Mouse (Mus musculus) heart, embryonic 13.5 days (tissue): ENCODE data around the gene Ankdd1b. TPM values are rescaled to one million over a fixed set of nuclear protein-coding genes. Genes with fewer than 3 reads are reported as not detected.

ENCODE experiments used
- ATAC-seq: fragments of 200-750 bp; cut with Nextera tagmentation; 2 replicates; pipeline ENCODE4 v1.8.0; 2017; ENCODE audit warnings: moderate TSS enrichment; ENCODE audit not compliant: insufficient number of reproducible peaks, low FRiP score, low TSS enrichment; ENCODE audit errors: extremely low read depth
- H3K27ac ChIP-seq: fragments of 300-500 bp; sonication (generic); replicated peaks from 2 replicates; pipeline ENCODE4 v1.5.1; 2015; ENCODE audit warnings: moderate library complexity, mild to moderate bottlenecking, inconsistent platforms
- H3K27me3 ChIP-seq: fragments of 300-500 bp; sonication (generic); replicated peaks from 2 replicates; pipeline ENCODE4 v1.6.1; 2015; ENCODE audit warnings: mild to moderate bottlenecking, inconsistent platforms
- H3K36me3 ChIP-seq: fragments of 300-500 bp; sonication (generic); 2 replicates; pipeline ENCODE4 v1.6.1; 2015; ENCODE audit warnings: mild to moderate bottlenecking, inconsistent platforms
- H3K4me1 ChIP-seq: fragments of 300-500 bp; sonication (generic); 2 replicates; pipeline ENCODE4 v1.6.1; 2015; ENCODE audit warnings: inconsistent platforms
- H3K4me2 ChIP-seq: fragments of 300-500 bp; sonication (generic); 2 replicates; pipeline ENCODE4 v1.6.1; 2015; ENCODE audit warnings: inconsistent platforms, mild to moderate bottlenecking, moderate library complexity
- H3K4me3 ChIP-seq: fragments of 300-500 bp; sonication (generic); 2 replicates; pipeline ENCODE4 v1.5.1; 2015; ENCODE audit warnings: moderate library complexity, mild to moderate bottlenecking, inconsistent platforms
- H3K9ac ChIP-seq: fragments of 300-500 bp; sonication (generic); 2 replicates; pipeline ENCODE4 v1.6.1; 2015; ENCODE audit warnings: inconsistent platforms, mild to moderate bottlenecking, moderate library complexity
- H3K9me3 ChIP-seq: fragments of 300-500 bp; sonication (generic); 2 replicates; pipeline ENCODE4 v1.6.1; 2016; ENCODE audit warnings: inconsistent platforms
- whole genome bisulfite sequencing: fragments of 180-500 bp; shearing (Covaris S2); methylation state at CpG from one replicate; pipeline ENCODE4 v1.1.7; 2015; ENCODE audit warnings: mixed read lengths; 5-methylcytosine and 5-hydroxymethylcytosine counted together
- polyA plus RNA-seq: library from polyadenylated mRNA; unstranded; fragments of >200 nt; fragmentation: Nextera tagmentation; extraction: Ambion mirVana; gene quantifications from 2 replicates; pipeline ENCODE4 v1.2.1, GENCODE M21; 2015

Gene Ankdd1b
- 0.52 and 0.67 TPM in 2 replicates for polyA plus RNA-seq

GRCm38 (mm10) chr13:96470957-96471356 is at the start of gene Ankdd1b:
TSS of gene Ankdd1b (minus strand) at chr13:96471198.
- Histone ChIP-seq H3K4me2 (no peak within 1 kb of the TSS), H3K27me3 (no peaks in the 10 kb centered on the region), H3K9ac (no peak within 1 kb of the TSS), H3K9me3 (no peaks in the 10 kb centered on the region), H3K36me3 (no peaks in the 10 kb centered on the region), H3K4me1 (no peaks in the 10 kb centered on the region), H3K27ac (no peak within 1 kb of the TSS), H3K4me3 (no peak within 1 kb of the TSS)
- WGBS: 83% methylated on average over 14 of the region's 14 CpGs
- no peak for ATAC-seq

GRCm38 (mm10) chr13:96517335-96517734 is 46.3 kb upstream of the Ankdd1b start:
- no peak for ATAC-seq
- Histone ChIP-seq H3K27me3 (no peaks in the 10 kb centered on the region), H3K4me1 (peaks cover 9% of the 10 kb centered on the region; the same call in 1 of the 2 replicates), H3K4me3 (no peak overlapping the region), H3K9ac (no peak overlapping the region), H3K27ac (no peak overlapping the region), H3K36me3 (peaks cover 8% of the 10 kb centered on the region), H3K4me2 (no peak overlapping the region), H3K9me3 (0 out of 2 replicates have a peak, but pooled peaks cover 2% of the 10 kb centered on the region)
- 88% methylated on average over 2 of the region's 2 CpGs for WGBS

- Histone ChIP-seq H3K4me3 (no peak overlapping the region), H3K27ac (no peak overlapping the region), H3K9me3 (0 out of 2 replicates have a peak, but pooled peaks cover 2% of the 10 kb centered on the region), H3K27me3 (no peaks in the 10 kb centered on the region), H3K4me1 (peaks cover 18% of the 10 kb centered on the region), H3K4me2 (no peak overlapping the region), H3K36me3 (peaks cover 8% of the 10 kb centered on the region), H3K9ac (no peak overlapping the region)
- ATAC-seq: no peak
- WGBS: 92% methylated on average over 9 of the region's 9 CpGs
Measured at GRCm38 (mm10) chr13:96516249-96516648, 45.3 kb upstream of the Ankdd1b start.

- no peak overlapping the region for H3K9ac ChIP-seq
- no peaks in the 10 kb centered on the region for H3K27me3 ChIP-seq
- peaks cover 8% of the 10 kb centered on the region for H3K36me3 ChIP-seq
- ATAC-seq: no peak
- H3K9me3 ChIP-seq: no peaks in the 10 kb centered on the region
- no peak overlapping the region for H3K4me3 ChIP-seq
- H3K27ac ChIP-seq: no peak overlapping the region
- H3K4me2 ChIP-seq: no peak overlapping the region
- WGBS: 71% methylated on average over 5 of the region's 5 CpGs
- H3K4me1 ChIP-seq: peaks cover 26% of the 10 kb centered on the region
Measured at GRCm38 (mm10) chr13:96514154-96514942, 43.4 kb upstream of the Ankdd1b start.

GRCm38 (mm10) chr13:96511893-96512292 is 40.9 kb upstream of the Ankdd1b start:
- no peak for ATAC-seq
- H3K4me2 ChIP-seq: no peak overlapping the region
- WGBS: 38% methylated on average over 5 of the region's 5 CpGs

GRCm38 (mm10) chr13:96511262-96511661 is 40.3 kb upstream of the Ankdd1b start:
- Histone ChIP-seq H3K36me3 (peaks cover 10% of the 10 kb centered on the region), H3K4me1 (peaks cover 29% of the 10 kb centered on the region), H3K4me3 (no peak overlapping the region), H3K9me3 (no peaks in the 10 kb centered on the region), H3K4me2 (no peak overlapping the region), H3K9ac (no peak overlapping the region), H3K27me3 (no peaks in the 10 kb centered on the region), H3K27ac (peak overlapping the region; percentile 74)
- WGBS: 68% methylated on average over 1 of the region's 1 CpGs
- ATAC-seq: no peak

More at GRCm38 (mm10) chr13:96511893-96512292, 40.9 kb upstream of the Ankdd1b start:
- H3K9ac ChIP-seq: no peak overlapping the region
- peaks cover 13% of the 10 kb centered on the region for H3K36me3 ChIP-seq
- no peaks in the 10 kb centered on the region for H3K9me3 ChIP-seq
- H3K27ac ChIP-seq: peak overlapping the region; percentile 74
- H3K27me3 ChIP-seq: no peaks in the 10 kb centered on the region
- H3K4me3 ChIP-seq: no peak overlapping the region
- H3K4me1 ChIP-seq: peaks cover 26% of the 10 kb centered on the region

DNA sequence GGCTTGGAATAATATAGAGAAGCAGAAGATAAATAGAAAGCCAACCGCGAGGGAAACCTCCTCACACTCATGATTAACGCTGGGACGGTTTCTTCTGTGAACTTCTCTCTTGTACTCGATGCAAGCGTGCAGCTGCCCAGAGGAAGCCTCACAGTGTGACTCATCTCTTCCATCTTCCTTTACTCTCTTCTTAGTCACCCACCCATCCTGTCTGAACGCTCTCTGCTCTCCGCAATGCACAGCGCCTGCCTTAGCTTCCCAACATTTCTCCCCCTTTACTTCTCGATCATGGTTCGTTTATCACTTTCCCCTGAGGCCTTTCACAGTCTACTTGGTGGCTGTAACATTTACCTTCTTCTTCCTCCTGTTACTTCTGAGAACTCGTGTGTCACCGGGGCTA is 39.6 kb upstream of the Ankdd1b start:
- no peak overlapping the region; the same call in 1 of the 2 replicates for H3K9ac ChIP-seq
- peaks cover 31% of the 10 kb centered on the region for H3K4me1 ChIP-seq
- H3K4me2 ChIP-seq: peak overlapping the region; percentile 11; the same call in 1 of the 2 replicates
- 58% methylated on average over 13 of the region's 13 CpGs for WGBS
- H3K4me3 ChIP-seq: no peak overlapping the region
- ATAC-seq: no peak; the same call in 1 of the 2 replicates
- no peaks in the 10 kb centered on the region for H3K9me3 ChIP-seq
- peaks cover 7% of the 10 kb centered on the region; the same call in 1 of the 2 replicates for H3K36me3 ChIP-seq
- peak overlapping the region; percentile 74 for H3K27ac ChIP-seq
- no peaks in the 10 kb centered on the region for H3K27me3 ChIP-seq

DNA sequence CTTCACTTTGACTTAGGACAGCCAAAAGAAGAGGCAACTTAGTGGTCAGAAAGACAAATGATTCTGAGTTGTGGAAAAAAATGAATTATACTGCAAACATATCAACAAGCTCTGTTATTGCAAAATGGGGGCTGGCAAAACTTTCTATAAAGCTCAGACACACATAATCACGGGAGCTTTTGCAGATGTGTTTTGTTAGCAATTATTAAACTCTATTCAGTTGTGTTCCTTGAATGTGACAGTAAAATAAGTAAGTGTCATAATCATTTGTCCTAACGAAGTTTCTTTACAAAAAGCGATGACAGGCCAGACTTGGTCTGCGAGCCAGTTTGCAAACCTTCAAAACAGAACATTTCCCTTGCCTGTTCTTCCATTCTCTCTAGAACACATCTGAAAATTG is 36.5 kb upstream of the Ankdd1b start:
- Histone ChIP-seq H3K4me1 (peaks cover 24% of the 10 kb centered on the region), H3K27me3 (no peaks in the 10 kb centered on the region), H3K36me3 (peaks cover 8% of the 10 kb centered on the region), H3K9ac (no peak overlapping the region), H3K4me2 (no peak overlapping the region), H3K9me3 (no peaks in the 10 kb centered on the region), H3K4me3 (no peak overlapping the region), H3K27ac (no peak overlapping the region)
- ATAC-seq: no peak
- 88% methylated on average over 4 of the region's 4 CpGs for WGBS

GRCm38 (mm10) chr13:96506313-96506712 is 35.3 kb upstream of the Ankdd1b start:
- H3K36me3 ChIP-seq: peaks cover 8% of the 10 kb centered on the region
- H3K4me1 ChIP-seq: peaks cover 20% of the 10 kb centered on the region; the same call in 1 of the 2 replicates
- H3K9ac ChIP-seq: no peak overlapping the region
- whole genome bisulfite sequencing: 63% methylated on average over 6 of the region's 6 CpGs
- no peak for ATAC-seq
- H3K27ac ChIP-seq: no peak overlapping the region
- no peaks in the 10 kb centered on the region for H3K9me3 ChIP-seq
- H3K27me3 ChIP-seq: no peaks in the 10 kb centered on the region
- H3K4me2 ChIP-seq: no peak overlapping the region
- no peak overlapping the region for H3K4me3 ChIP-seq

DNA sequence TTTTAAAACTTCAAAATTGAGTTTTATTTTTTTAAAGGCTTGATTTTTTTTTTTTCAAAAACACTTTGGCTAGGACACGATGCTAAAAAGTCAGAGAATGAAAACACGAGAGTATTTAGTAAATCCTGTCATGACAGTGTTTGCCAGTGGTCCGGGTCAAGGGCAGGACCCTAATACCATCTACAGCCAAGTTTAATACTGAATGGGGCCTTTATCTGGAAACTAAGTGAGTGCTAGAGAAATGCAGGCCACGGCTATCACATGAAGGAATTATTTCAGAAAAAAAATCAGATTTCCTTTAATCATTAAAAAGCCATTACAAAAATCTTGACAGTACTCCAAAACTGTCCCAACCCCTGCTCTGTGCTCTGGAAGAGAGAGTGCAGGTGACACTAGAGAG is 34.7 kb upstream of the Ankdd1b start:
- no peak overlapping the region for H3K4me2 ChIP-seq
- H3K27ac ChIP-seq: no peak overlapping the region
- ATAC-seq: no peak
- WGBS: 66% methylated on average over 4 of the region's 4 CpGs
- H3K36me3 ChIP-seq: peaks cover 11% of the 10 kb centered on the region
- H3K9ac ChIP-seq: no peak overlapping the region
- peaks cover 14% of the 10 kb centered on the region; the same call in 1 of the 2 replicates for H3K4me1 ChIP-seq
- no peak overlapping the region for H3K4me3 ChIP-seq
- H3K27me3 ChIP-seq: no peaks in the 10 kb centered on the region
- no peaks in the 10 kb centered on the region for H3K9me3 ChIP-seq

GRCm38 (mm10) chr13:96499891-96500290 is 28.9 kb upstream of the Ankdd1b start:
- Histone ChIP-seq H3K4me1 (peaks cover 6% of the 10 kb centered on the region; the same call in 1 of the 2 replicates), H3K4me3 (no peak overlapping the region), H3K9ac (no peak overlapping the region), H3K36me3 (peaks cover 16% of the 10 kb centered on the region), H3K4me2 (no peak overlapping the region), H3K27ac (no peak overlapping the region), H3K27me3 (no peaks in the 10 kb centered on the region), H3K9me3 (no peaks in the 10 kb centered on the region)
- WGBS: 88% methylated on average over 2 of the region's 2 CpGs
- ATAC-seq: no peak

DNA sequence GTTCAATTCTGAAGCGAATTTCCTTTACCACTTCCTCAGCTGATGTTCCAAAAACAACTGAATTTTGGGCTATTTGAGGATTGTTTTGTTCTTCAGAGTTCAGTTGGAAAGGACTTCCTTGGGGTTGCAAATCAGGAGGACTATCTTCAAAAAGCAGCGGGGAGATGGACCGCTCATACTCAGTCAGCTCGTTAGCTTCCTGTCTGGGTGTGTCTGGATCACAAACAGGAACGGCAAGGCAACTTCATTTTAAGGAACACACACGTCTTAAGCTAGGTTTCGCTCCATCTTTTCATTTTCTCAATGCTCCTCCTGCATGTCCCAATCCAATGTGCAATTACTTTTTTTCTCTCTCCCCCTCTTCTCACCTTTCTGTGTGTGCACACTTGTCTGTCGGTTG is 25.6 kb upstream of the Ankdd1b start:
- Histone ChIP-seq H3K27ac (no peak overlapping the region), H3K9ac (no peak overlapping the region), H3K27me3 (no peaks in the 10 kb centered on the region), H3K36me3 (peaks cover 19% of the 10 kb centered on the region), H3K4me2 (no peak overlapping the region), H3K4me1 (no peaks in the 10 kb centered on the region), H3K4me3 (no peak overlapping the region), H3K9me3 (no peaks in the 10 kb centered on the region)
- ATAC-seq: no peak
- WGBS: 73% methylated on average over 8 of the region's 8 CpGs
